Mouse (Mus musculus) limb, embryonic 11.5 days (tissue): ENCODE measurements around the gene Trhr2. TPM values are rescaled to one million over a fixed set of nuclear protein-coding genes. Genes with fewer than 3 reads are reported as not detected.

ENCODE experiments used
- ATAC-seq: fragments of 200-750 bp; cut with Nextera tagmentation; 2 replicates; pipeline ENCODE4 v1.8.0; 2017; ENCODE audit warnings: low read depth; ENCODE audit not compliant: insufficient number of reproducible peaks, low FRiP score, low TSS enrichment
- DNase-seq: peaks from one replicate; pipeline ENCODE4 v3.0.0-alpha.2; 2015; ENCODE audit warnings: low spot score
- H3K27ac ChIP-seq: fragments of 300-500 bp; sonication (generic); replicated peaks from 2 replicates; pipeline ENCODE4 v1.5.1; 2014; ENCODE audit warnings: low read depth, mild to moderate bottlenecking, low read length
- H3K27me3 ChIP-seq: fragments of 300-500 bp; sonication (generic); 2 replicates; pipeline ENCODE4 v1.6.1; 2014; ENCODE audit warnings: mild to moderate bottlenecking, low read length, mixed read lengths; ENCODE audit not compliant: control insufficient read depth, insufficient read depth
- H3K36me3 ChIP-seq: fragments of 300-500 bp; sonication (generic); 2 replicates; pipeline ENCODE4 v1.6.1; 2014; ENCODE audit warnings: mild to moderate bottlenecking, low read length, moderate library complexity, mixed read lengths; ENCODE audit not compliant: control insufficient read depth, insufficient read depth
- H3K4me1 ChIP-seq: fragments of 300-500 bp; sonication (generic); 2 replicates; pipeline ENCODE4 v1.6.1; 2014; ENCODE audit warnings: low read length, mixed read lengths; ENCODE audit not compliant: control insufficient read depth, insufficient read depth
- H3K4me2 ChIP-seq: fragments of 300-500 bp; sonication (generic); 2 replicates; pipeline ENCODE4 v1.6.1; 2014; ENCODE audit warnings: low read depth, mild to moderate bottlenecking, moderate library complexity; ENCODE audit not compliant: severe bottlenecking
- H3K4me3 ChIP-seq: fragments of 300-500 bp; sonication (generic); 2 replicates; pipeline ENCODE4 v1.5.1; 2014; ENCODE audit warnings: low read depth, low read length
- H3K9ac ChIP-seq: fragments of 300-500 bp; sonication (generic); 2 replicates; pipeline ENCODE4 v1.6.1; 2014; ENCODE audit warnings: mild to moderate bottlenecking, low read length
- H3K9me3 ChIP-seq: fragments of 300-500 bp; sonication (generic); 2 replicates; pipeline ENCODE4 v1.6.1; 2016; ENCODE audit warnings: low read length; ENCODE audit not compliant: control insufficient read depth
- WGBS: fragments of 180-500 bp; shearing (Covaris S2); extraction: QIAGEN DNeasy Blood & Tissue Kit; methylation state at CpG from one replicate; pipeline ENCODE4 v1.1.7; 2014; 5-methylcytosine and 5-hydroxymethylcytosine counted together
- polyA plus RNA-seq: library from polyadenylated mRNA; unstranded; fragments of >200 nt; fragmentation: Nextera tagmentation; extraction: Ambion mirVana; gene quantifications from 2 replicates; pipeline ENCODE4 v1.2.1, GENCODE M21; 2014

Trhr2 gene
- polyA plus RNA-seq, 1 experiment from 2014 or later = not detected

DNA sequence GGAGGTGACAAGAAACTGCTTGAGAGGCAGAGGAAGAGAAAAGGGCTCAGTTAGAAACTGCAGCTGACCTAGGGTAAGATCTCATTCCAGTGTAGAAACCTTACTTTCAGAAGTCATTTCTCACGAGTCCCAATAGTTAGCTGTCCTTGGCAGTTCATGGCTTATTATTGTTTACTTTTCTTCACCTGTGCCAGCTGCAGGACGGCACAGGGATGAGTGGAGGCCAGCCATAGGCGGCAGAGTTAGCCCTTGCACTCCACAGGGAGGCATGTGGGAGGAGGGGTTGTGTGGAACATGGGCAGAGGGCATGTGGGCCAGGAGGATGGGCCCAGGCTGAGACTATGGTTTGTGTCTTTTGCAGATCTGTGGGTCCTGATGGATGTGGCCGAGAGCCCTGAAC, 22.5 kb upstream of the Trhr2 start:
- H3K4me2 ChIP-seq = no peak overlapping the region
- H3K36me3 ChIP-seq = peaks cover 30% of the 10 kb centered on the region
- H3K9ac ChIP-seq = no peak overlapping the region
- no peaks in the 10 kb centered on the region for H3K27me3 ChIP-seq
- WGBS = 88% methylated on average over 4 of the region's 4 CpGs
- DNase-seq = no peak
- no peak overlapping the region for H3K27ac ChIP-seq
- no peak overlapping the region for H3K4me3 ChIP-seq
- H3K4me1 ChIP-seq = no peaks in the 10 kb centered on the region
- H3K9me3 ChIP-seq = no peaks in the 10 kb centered on the region
- no peak for ATAC-seq

DNA sequence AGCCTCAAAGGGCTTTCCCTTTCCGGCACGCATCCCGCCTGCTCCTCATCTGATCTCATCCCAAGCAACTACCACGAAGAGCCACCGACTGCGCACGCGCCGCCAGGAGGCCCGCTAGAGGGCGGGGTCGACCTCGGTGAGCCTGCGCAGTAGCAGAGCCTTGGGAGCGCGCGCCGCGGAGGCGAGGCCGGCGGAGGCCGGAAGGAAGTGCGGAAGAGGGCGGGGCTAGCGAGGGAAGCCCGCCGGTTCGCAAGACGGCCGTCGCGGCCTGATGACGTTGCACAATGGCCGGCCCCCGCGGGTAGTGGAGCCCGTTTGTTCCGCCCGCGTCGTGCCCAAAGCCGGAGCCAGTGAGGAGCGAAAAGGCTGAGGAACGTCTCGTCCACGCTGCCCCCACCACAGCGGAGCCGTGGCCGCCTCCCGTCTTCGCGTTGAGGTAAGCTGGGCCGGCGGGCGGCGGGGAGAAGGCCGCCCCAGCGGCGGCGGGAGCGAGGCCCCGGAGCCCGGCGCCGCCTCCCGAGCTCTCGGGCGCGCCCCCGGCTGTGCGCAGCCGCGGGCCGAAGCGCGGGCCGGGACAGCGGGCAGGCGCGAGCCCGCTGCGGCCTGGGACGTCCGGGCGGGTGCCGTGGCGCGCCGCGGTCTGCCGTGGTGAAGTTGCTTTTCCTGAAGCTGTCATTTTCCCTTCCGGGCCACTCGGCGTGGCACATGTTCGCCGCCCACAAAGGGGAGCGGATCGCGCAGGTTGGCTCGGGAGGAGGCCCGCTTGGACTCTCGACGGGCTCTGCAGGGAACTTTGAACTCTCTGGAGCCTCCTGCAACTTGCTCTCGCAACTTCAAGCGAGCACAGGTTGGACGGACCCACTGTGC, 16.1 kb upstream of the Trhr2 start, which contains the start of gene Zc3h18:
Zc3h18 (plus strand) TSS at position 245 of the 867 bp plus-strand sequence.
- Histone ChIP-seq H3K9ac (peak within 1 kb of the TSS; percentile 94), H3K9me3 (no peaks in the 10 kb centered on the region), H3K27ac (peak within 1 kb of the TSS; percentile 84), H3K4me3 (peak within 1 kb of the TSS; percentile 85), H3K4me1 (peaks cover 4% of the 10 kb centered on the region; the same call in 1 of the 2 replicates), H3K27me3 (no peaks in the 10 kb centered on the region), H3K36me3 (0 out of 2 replicates have a peak, but pooled peaks cover 2% of the 10 kb centered on the region), H3K4me2 (peak within 1 kb of the TSS; percentile 51)
- DNase-seq (peak; percentile 100), ATAC-seq (peak; percentile 89)
- WGBS = under 1% methylated on average over 79 of the region's 107 CpGs

DNA sequence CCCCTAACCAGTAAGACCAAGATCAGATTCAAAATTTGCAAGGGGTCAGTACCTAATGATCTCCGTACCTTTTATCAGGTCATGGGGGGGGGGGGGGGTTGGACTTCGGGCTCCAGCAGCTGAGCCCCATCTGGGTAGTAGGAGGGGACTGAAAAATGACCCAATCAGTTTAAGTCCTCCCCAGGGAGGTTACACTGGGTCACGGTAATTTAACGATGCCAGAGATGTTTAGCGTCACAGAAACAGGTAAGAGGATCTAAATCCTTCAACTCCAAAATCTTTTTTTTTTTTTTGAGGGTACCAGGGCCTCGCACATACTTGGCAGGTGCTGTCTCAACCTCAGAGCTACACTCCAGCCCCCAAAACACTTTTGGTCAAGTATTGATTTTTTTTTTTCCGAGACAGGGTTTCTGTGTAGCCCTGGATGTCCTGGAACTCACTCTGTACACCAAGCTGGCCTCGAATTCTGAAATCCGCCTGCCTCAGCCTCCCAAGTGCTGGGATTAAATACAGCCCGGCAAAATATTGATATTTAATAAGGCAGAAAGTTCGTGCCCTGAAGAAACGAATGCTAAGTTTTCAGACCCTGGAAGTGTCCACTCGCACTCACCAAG, 15.3 kb upstream of the Trhr2 start:
- Histone ChIP-seq H3K4me3 (peak overlapping the region; percentile 85), H3K36me3 (0 out of 2 replicates have a peak, but pooled peaks cover 2% of the 10 kb centered on the region), H3K27me3 (no peaks in the 10 kb centered on the region), H3K4me1 (peaks cover 4% of the 10 kb centered on the region; the same call in 1 of the 2 replicates), H3K9ac (no peak overlapping the region), H3K4me2 (peak overlapping the region; percentile 51), H3K9me3 (no peaks in the 10 kb centered on the region), H3K27ac (no peak overlapping the region)
- WGBS = 23% methylated on average over 13 of the region's 13 CpGs
- no peak for DNase-seq
- no peak; the same call in none of the 2 replicates for ATAC-seq

DNA sequence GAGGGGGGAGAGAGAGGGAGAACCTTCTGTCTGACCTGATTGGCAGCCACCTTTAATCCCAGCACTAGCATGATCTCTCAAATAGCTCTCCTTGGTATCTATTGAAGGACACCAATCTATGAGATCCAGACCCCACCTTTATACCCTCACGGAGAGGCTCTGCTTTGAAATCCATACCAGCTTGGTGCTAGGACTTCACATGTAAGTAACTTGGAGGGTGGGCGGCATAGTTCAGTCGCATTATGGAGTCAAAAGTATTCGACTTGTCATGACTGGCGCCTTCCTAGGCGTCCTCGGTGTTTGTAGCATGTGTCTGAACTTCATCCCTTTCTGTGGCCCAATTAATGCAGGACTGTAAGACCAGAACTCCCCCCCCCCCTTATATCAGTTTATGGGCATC, 14.8 kb upstream of the Trhr2 start:
- H3K9ac ChIP-seq = no peak overlapping the region
- H3K36me3 ChIP-seq = 0 out of 2 replicates have a peak, but pooled peaks cover 2% of the 10 kb centered on the region
- peak overlapping the region; percentile 85; the same call in 1 of the 2 replicates for H3K4me3 ChIP-seq
- H3K27ac ChIP-seq = no peak overlapping the region
- H3K4me2 ChIP-seq = no peak overlapping the region; the same call in 1 of the 2 replicates
- DNase-seq = no peak
- H3K9me3 ChIP-seq = no peaks in the 10 kb centered on the region
- ATAC-seq = no peak
- WGBS = 91% methylated on average over 7 of the region's 7 CpGs
- H3K4me1 ChIP-seq = peaks cover 4% of the 10 kb centered on the region; the same call in 1 of the 2 replicates
- no peaks in the 10 kb centered on the region for H3K27me3 ChIP-seq

DNA sequence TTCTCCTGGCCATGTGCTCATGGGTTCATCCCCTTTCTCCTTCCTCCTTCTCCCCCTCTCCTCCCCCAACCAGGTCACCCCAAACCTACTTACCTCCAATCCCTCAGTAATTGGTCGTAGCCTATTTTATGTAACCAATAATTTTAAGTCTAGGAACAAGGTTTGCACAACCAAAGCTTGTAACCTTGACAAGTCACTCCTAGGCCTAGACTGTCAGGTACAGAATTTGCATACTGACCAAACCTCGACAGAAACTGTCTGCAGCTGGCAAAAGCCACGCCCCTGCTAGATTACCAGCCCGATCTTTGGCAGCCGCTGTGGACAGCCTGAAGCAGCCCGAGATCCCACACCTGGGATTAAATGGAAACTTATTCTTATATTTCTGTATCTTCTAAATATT, 11.2 kb upstream of the Trhr2 start:
- Histone ChIP-seq H3K4me2 (no peak overlapping the region), H3K4me3 (no peak overlapping the region), H3K4me1 (no peaks in the 10 kb centered on the region), H3K27ac (no peak overlapping the region), H3K9ac (no peak overlapping the region), H3K9me3 (no peaks in the 10 kb centered on the region), H3K27me3 (no peaks in the 10 kb centered on the region), H3K36me3 (no peaks in the 10 kb centered on the region)
- DNase-seq = no peak
- ATAC-seq = no peak
- 76% methylated on average over 6 of the region's 6 CpGs for WGBS

DNA sequence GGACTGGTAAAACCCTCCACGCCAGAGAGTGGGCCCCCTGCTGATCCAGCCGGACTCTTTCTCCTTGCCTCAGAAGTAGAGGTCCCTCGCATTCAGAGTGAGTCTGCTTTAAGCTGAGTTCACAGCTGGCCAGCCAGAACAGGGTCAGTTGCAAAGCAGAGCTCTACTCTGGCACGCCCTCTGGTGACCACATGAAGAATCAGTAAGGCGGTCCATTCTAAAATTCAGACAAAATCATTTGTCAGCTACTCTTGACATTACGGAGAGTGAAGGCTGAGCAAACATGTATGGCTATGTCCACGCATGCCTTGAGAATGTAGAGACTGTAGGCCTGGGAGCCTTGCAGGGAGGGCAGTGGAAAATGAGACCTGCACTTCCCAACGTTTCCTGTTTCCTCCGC, 9.1 kb upstream of the Trhr2 start:
- 9% methylated on average over 9 of the region's 9 CpGs for WGBS
- ATAC-seq = no peak
- Histone ChIP-seq H3K4me3 (no peak overlapping the region), H3K27ac (no peak overlapping the region), H3K36me3 (no peaks in the 10 kb centered on the region), H3K27me3 (no peaks in the 10 kb centered on the region), H3K4me2 (no peak overlapping the region), H3K4me1 (no peaks in the 10 kb centered on the region), H3K9ac (no peak overlapping the region), H3K9me3 (no peaks in the 10 kb centered on the region)
- peak; percentile 82 for DNase-seq

DNA sequence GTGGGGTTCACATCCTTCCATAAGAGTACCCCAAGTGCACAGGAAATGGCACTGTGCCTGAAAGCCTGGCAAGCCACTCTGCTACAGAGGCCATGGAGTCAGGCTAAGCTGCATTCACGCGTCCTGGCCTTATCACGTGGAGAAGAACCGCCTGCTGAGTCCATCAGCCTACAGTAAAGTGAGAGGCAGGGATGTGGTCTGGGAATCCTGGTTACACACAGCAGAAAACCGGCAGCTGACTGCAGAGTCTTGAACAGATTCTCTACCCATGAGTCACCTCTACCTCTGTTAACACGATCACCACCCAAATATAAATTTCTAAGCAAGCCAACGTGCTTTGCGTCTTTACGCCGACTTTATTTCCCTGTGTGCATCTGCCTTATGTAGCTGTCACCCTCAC, 7.9 kb upstream of the Trhr2 start:
- H3K4me1 ChIP-seq = no peaks in the 10 kb centered on the region
- H3K4me3 ChIP-seq = no peak overlapping the region
- no peaks in the 10 kb centered on the region for H3K9me3 ChIP-seq
- WGBS = 81% methylated on average over 10 of the region's 10 CpGs
- no peaks in the 10 kb centered on the region for H3K27me3 ChIP-seq
- no peaks in the 10 kb centered on the region for H3K36me3 ChIP-seq
- DNase-seq (no peak), ATAC-seq (no peak)
- no peak overlapping the region for H3K9ac ChIP-seq
- H3K27ac ChIP-seq = no peak overlapping the region
- H3K4me2 ChIP-seq = no peak overlapping the region

DNA sequence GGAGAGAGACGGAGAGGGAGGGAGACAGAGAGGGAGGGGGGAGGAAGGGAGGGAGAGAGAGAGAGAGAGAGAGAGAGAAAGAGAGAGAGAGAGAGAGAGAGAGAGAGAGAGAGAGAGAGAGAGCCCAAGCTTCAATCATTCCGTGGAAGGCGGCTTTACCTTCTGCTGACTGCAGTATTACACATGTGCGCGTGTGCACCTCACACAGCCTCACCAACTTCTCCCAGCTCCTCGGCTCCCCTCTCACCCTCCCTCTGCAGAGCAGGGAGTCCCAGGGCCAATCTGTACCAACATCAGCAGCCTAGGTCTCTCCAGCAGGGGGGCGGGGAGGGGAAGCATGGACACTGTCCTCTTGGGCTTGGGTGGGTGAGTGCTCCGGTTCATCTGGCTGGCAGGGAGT, 2.4 kb upstream of the Trhr2 start:
- Histone ChIP-seq H3K27me3 (no peaks in the 10 kb centered on the region), H3K27ac (no peak overlapping the region), H3K9me3 (no peaks in the 10 kb centered on the region), H3K4me3 (no peak overlapping the region), H3K36me3 (no peaks in the 10 kb centered on the region), H3K4me2 (no peak overlapping the region), H3K9ac (no peak overlapping the region), H3K4me1 (no peaks in the 10 kb centered on the region)
- WGBS = 26% methylated on average over 8 of the region's 8 CpGs
- ATAC-seq = no peak
- DNase-seq = no peak
